25 mouse cellular contexts compared by ENCODE assay signal in the genomic region with DNA sequence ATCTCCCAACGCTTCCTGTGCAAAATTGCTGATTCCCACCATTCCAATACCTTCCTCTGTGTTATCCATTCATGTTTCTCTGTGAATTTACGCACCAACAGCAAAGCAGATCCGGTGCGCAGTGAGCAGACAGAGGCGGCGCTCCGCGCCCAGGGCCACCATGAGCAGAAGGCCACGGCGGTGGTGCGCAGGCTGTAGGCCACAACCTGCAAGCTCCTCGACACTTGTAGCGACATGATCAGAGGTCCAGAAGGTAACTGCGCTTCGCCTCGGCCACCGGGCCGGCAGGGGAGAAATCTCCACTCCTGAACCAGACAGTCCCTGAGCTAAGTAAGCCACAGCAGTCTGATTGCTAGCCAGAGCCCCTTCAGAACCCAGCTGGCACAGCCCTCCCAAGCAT. TPM values are rescaled to one million over a fixed set of nuclear protein-coding genes. Genes with fewer than 3 reads are reported as not detected.
"Had no signal": no experiment of that assay in that cellular context is flagged by ENCODE, and none has a peak within 500 bp of the region (broad histone marks: within the 10 kb centered on the region; RNA-seq: fewer than 3 reads in every experiment).

No protein-coding gene starts in this region.

- ATAC-seq: lung, postnatal 0 days; midbrain, embryonic 13.5 days; midbrain, embryonic 16.5 days had no signal

- H3K27me3 ChIP-seq: kidney, embryonic 15.5 days; liver, embryonic 13.5 days; midbrain, embryonic 13.5 days; stomach, embryonic 15.5 days had no signal

- DNase-seq: kidney, adult 8-10 months; kidney, postnatal 10 days; kidney, postnatal 36 days; layer of hippocampus, postnatal 36 days; liver, embryonic 13.5 days; lung, embryonic 14.5 days; lung, postnatal 36 days; right cerebral cortex, postnatal 25 days; spleen, adult 18-20 months; thymus, postnatal 36 days had no signal

- H3K36me3 ChIP-seq: kidney, embryonic 15.5 days; liver, embryonic 13.5 days; midbrain, embryonic 10.5 days; midbrain, embryonic 13.5 days; stomach, embryonic 15.5 days had no signal

- H3K4me1 ChIP-seq: kidney, embryonic 15.5 days; liver, embryonic 13.5 days; midbrain, embryonic 10.5 days; midbrain, embryonic 13.5 days; stomach, embryonic 15.5 days had no signal

- H3K9me3 ChIP-seq: liver, embryonic 13.5 days; megakaryocyte, embryonic 14.5 days; midbrain, embryonic 10.5 days; midbrain, embryonic 13.5 days; stomach, embryonic 15.5 days had no signal

- H3K9ac ChIP-seq: kidney, embryonic 15.5 days; liver, embryonic 13.5 days; lung, embryonic 14.5 days; midbrain, embryonic 13.5 days; stomach, embryonic 15.5 days had no signal

- H3K4me2 ChIP-seq: kidney, embryonic 15.5 days; liver, embryonic 13.5 days; lung, embryonic 14.5 days; midbrain, embryonic 13.5 days; stomach, embryonic 15.5 days had no signal

- H3K27ac ChIP-seq: kidney, embryonic 15.5 days; left cerebral cortex, adult 2 months; liver, embryonic 13.5 days; midbrain, embryonic 10.5 days; midbrain, embryonic 13.5 days; stomach, embryonic 15.5 days had no signal

- H3K4me3 ChIP-seq: kidney, embryonic 15.5 days; left cerebral cortex, adult 2 months; liver, embryonic 13.5 days; megakaryocyte, embryonic 14.5 days; midbrain, embryonic 10.5 days; midbrain, embryonic 13.5 days; stomach, embryonic 15.5 days had no signal

RNA-seq across cellular contexts. Expression of a gene that starts 39.1 kb away (rescaled TPM):
- polyA plus RNA-seq: kidney, embryonic 15.5 days; limb, embryonic 11.5 days; limb, embryonic 14.5 days; liver, adult 2 months; liver, embryonic 13.5 days; liver, embryonic 16.5 days; lung, embryonic 14.5 days; lung, postnatal 0 days; midbrain, embryonic 10.5 days; midbrain, embryonic 13.5 days; midbrain, embryonic 16.5 days; neural tube, embryonic 11.5 days; neural tube, embryonic 14.5 days; stomach, embryonic 15.5 days; urinary bladder, adult 2 months had no signal
